Mouse (Mus musculus) intestine, embryonic 16.5 days (tissue): ENCODE data around the gene Slc8a2. TPM values are rescaled to one million over a fixed set of nuclear protein-coding genes. Genes with fewer than 3 reads are reported as not detected.

Source experiments
- ATAC-seq: fragments of 200-750 bp; cut with Nextera tagmentation; 2 replicates; pipeline ENCODE4 v1.8.0; 2017; ENCODE audit warnings: moderate TSS enrichment, moderate library complexity
- H3K27ac ChIP-seq: fragments of 300-500 bp; sonication (generic); 2 replicates; pipeline ENCODE4 v1.5.1; 2014; ENCODE audit warnings: mild to moderate bottlenecking, low read length
- H3K27me3 ChIP-seq: fragments of 300-500 bp; sonication (generic); replicated peaks from 2 replicates; pipeline ENCODE4 v1.6.1; 2014; ENCODE audit warnings: low read length, control low read depth, mixed read lengths; ENCODE audit not compliant: control insufficient read depth, insufficient read depth
- H3K36me3 ChIP-seq: fragments of 300-500 bp; sonication (generic); 2 replicates; pipeline ENCODE4 v1.6.1; 2014; ENCODE audit warnings: low read length, control low read depth; ENCODE audit not compliant: control insufficient read depth, insufficient read depth
- H3K4me1 ChIP-seq: fragments of 300-500 bp; sonication (generic); 2 replicates; pipeline ENCODE4 v1.6.1; 2014; ENCODE audit warnings: low read length, control low read depth, mixed read lengths; ENCODE audit not compliant: control insufficient read depth, insufficient read depth
- H3K4me2 ChIP-seq: fragments of 300-500 bp; sonication (generic); 2 replicates; pipeline ENCODE4 v1.6.1; 2014; ENCODE audit warnings: low read depth, low read length, control low read depth
- H3K4me3 ChIP-seq: fragments of 300-500 bp; sonication (generic); 2 replicates; pipeline ENCODE4 v1.5.1; 2014; ENCODE audit warnings: mild to moderate bottlenecking, low read length
- H3K9ac ChIP-seq: fragments of 300-500 bp; sonication (generic); 2 replicates; pipeline ENCODE4 v1.6.1; 2014; ENCODE audit warnings: low read depth, low read length
- H3K9me3 ChIP-seq: fragments of 300-500 bp; sonication (generic); 2 replicates; pipeline ENCODE4 v1.6.1; 2016; ENCODE audit warnings: low read length, control low read depth; ENCODE audit not compliant: control insufficient read depth
- WGBS: fragments of 180-500 bp; shearing (Covaris S2); extraction: QIAGEN DNeasy Blood & Tissue Kit; methylation state at CpG from one replicate; pipeline ENCODE4 v1.1.7; 2014; 5-methylcytosine and 5-hydroxymethylcytosine counted together
- polyA plus RNA-seq: library from polyadenylated mRNA; unstranded; fragments of >200 nt; fragmentation: Nextera tagmentation; extraction: Ambion mirVana; gene quantifications from 2 replicates; pipeline ENCODE4 v1.2.1, GENCODE M21; 2015

Gene Slc8a2
- polyA plus RNA-seq, 1 experiment from 2014 or later: 0.21 TPM

DNA sequence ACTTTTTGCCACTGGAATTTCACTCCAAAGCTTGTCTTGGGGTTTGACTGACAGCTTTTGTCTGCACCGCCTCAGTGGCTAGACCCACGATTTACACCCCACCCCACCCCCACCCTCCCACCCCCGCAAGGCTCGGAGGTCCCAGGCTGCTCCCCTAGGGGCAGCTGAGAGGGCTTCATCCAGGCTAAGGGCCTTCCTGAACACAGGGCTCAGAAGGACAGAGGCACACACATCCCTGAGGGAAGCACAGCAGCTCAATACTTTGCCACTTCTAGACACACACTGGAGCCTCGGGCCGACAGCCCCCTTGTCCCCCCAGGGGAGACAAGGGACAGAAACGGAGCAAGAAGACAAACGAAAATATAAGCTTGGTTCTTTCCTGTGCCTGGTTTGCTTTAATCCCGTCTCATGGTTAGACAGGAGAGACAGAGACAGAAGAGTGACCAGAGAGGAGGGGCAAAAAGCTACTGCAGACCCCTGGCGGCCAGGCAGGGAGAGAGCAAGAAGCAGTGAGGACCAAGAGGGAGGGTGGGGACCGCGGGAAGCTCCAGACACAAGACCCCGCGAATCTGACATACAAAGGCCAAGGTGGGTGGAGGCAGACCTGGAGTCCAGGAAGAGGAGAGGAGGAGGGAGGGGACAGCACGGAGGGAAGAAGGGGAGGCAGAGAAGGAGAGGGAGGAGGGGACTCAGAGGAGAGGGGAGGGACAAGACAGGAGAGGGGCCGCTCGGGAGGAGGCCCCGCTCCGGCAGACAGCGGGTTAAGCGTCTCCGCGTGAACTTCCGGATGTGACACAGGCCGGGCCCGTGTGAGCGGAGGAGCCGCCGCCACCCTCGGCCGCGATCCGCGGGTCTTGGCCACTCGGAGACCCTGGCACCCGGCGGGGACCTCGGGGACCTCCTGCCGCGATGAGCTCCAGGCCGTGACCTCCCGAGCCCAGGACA, 45.2 kb downstream of the Slc8a2 start, which contains the start of gene Meis3:
Meis3 (plus strand) TSS at position 494 of the 945 bp plus-strand sequence.
- Histone ChIP-seq H3K9me3 (no peaks in the 10 kb centered on the region), H3K4me3 (peak within 1 kb of the TSS; percentile 70), H3K9ac (peak within 1 kb of the TSS; percentile 83), H3K27ac (peak within 1 kb of the TSS; percentile 69), H3K36me3 (no peaks in the 10 kb centered on the region), H3K4me2 (peak within 1 kb of the TSS; percentile 79), H3K27me3 (no peaks in the 10 kb centered on the region), H3K4me1 (peaks cover 9% of the 10 kb centered on the region)
- ATAC-seq: peak; percentile 89
- under 1% methylated on average over 41 of the region's 42 CpGs for WGBS

DNA sequence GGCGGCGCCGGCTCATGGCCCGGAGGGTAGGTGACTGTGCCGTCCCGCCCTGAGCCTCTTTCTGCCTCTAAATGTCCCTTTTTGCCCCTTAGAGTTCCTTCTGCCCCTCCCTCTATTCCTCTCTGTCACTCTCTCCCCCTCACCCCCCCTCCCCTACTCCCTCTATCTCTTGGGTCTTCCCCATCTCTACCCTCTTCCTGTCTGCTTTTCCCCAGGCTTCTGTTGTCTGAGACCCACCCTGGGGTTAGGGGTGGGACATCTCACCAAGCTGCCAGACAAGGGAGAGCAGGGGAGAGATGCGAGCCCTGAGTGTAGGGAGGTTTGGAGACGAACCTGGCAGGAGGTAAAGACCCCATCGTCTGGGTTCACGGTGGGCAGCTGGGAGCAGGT, 45.9 kb downstream of the Slc8a2 start:
- Histone ChIP-seq H3K4me1 (peaks cover 9% of the 10 kb centered on the region), H3K27me3 (no peaks in the 10 kb centered on the region), H3K4me3 (peak overlapping the region; percentile 70), H3K36me3 (no peaks in the 10 kb centered on the region), H3K9ac (peak overlapping the region; percentile 83), H3K4me2 (peak overlapping the region; percentile 79), H3K27ac (peak overlapping the region; percentile 54), H3K9me3 (no peaks in the 10 kb centered on the region)
- peak; percentile 41 for ATAC-seq
- 3% methylated on average over 10 of the region's 10 CpGs for WGBS

DNA sequence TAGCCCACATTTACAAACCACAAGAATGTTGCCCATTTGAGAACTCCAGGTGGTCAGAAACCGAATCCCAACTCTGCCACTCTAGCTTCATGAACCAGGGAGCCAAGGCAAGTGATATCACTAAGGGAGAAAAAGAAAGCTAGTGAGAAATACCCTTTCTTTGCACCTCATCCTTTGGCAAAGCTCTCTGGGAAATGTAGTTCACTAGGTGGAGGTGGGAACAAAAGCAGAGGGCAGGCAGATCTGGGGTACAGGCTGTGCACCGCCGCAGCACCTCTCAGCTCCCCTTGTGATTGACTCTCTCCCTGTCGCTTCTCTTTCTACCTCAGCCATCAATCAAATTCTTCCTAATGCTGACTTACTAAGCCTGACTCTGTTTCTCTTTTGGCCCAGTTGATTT, 48.5 kb downstream of the Slc8a2 start:
- H3K4me2 ChIP-seq: no peak overlapping the region
- no peak overlapping the region for H3K27ac ChIP-seq
- H3K9me3 ChIP-seq: no peaks in the 10 kb centered on the region
- no peaks in the 10 kb centered on the region for H3K27me3 ChIP-seq
- no peaks in the 10 kb centered on the region for H3K36me3 ChIP-seq
- H3K4me1 ChIP-seq: peaks cover 9% of the 10 kb centered on the region
- H3K4me3 ChIP-seq: no peak overlapping the region
- no peak overlapping the region for H3K9ac ChIP-seq
- no peak for ATAC-seq
- 82% methylated on average over 4 of the region's 4 CpGs for WGBS

DNA sequence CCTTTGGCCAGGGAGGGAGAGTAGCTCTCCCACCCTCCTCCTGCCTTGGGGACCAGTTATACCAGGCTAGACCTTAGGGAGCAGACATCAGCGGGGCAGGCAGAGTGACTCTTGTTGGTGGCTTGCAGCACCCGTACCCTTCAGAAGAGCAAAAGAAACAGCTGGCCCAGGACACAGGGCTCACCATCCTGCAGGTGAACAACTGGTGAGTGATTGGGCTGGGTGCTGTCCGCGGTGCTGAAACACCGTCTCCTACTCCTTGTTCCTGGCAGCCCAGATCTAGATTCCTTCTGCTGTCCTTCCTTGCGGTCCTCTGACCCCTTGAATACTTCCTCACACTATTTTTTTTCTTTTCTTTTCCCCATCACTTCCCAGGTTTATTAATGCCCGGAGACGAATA, 54.0 kb downstream of the Slc8a2 start:
- Histone ChIP-seq H3K36me3 (no peaks in the 10 kb centered on the region), H3K4me2 (no peak overlapping the region), H3K4me1 (no peaks in the 10 kb centered on the region), H3K4me3 (no peak overlapping the region), H3K27me3 (no peaks in the 10 kb centered on the region; the same call in 1 of the 2 replicates), H3K9ac (no peak overlapping the region), H3K27ac (no peak overlapping the region), H3K9me3 (no peaks in the 10 kb centered on the region)
- ATAC-seq: no peak
- 23% methylated on average over 8 of the region's 8 CpGs for WGBS

DNA sequence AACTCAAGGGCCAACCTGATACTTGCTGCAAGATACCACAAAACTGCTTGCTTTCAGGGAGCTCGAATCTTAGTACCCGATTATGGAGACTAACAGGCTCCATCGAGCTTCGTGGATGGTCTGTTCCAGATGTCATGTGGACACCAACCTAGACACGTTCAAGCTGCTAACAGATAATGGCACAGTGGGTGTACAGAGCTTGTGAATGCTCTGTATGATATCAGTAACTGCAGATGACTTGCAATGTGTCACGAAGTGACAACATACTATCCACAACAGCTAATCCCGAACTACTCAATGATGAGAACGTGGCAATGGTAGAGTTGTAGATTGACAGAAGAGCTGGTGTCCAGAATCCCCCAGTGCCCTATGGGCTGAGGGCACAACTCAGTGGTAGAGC, 57.9 kb downstream of the Slc8a2 start:
- Histone ChIP-seq H3K4me3 (no peak overlapping the region), H3K4me2 (no peak overlapping the region), H3K27ac (no peak overlapping the region), H3K36me3 (no peaks in the 10 kb centered on the region), H3K9ac (no peak overlapping the region), H3K27me3 (no peaks in the 10 kb centered on the region; the same call in 1 of the 2 replicates), H3K4me1 (no peaks in the 10 kb centered on the region), H3K9me3 (no peaks in the 10 kb centered on the region)
- no peak for ATAC-seq
- WGBS: 82% methylated on average over 8 of the region's 8 CpGs

DNA sequence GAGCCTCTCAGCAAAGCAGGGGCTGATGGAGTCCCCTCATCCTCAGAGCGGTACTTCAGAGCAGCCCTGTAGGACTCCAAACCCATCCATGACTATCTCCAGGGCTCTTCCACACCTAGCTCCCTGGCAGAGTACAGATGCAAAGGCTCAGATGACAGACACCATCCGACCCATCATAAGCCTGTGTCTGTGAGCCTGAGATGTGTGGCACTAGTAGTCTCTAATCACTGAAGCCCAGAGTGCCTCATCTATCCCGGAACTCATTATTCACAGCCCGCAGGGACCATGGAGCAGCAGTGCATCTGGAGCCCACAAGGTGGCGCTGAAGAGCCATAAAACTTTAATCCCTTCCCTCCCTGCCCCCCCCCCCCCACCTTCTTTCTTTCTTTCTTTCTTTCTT, 62.7 kb downstream of the Slc8a2 start:
- Histone ChIP-seq H3K4me3 (no peak overlapping the region), H3K36me3 (no peaks in the 10 kb centered on the region), H3K4me2 (no peak overlapping the region), H3K27ac (no peak overlapping the region), H3K27me3 (no peaks in the 10 kb centered on the region; the same call in 1 of the 2 replicates), H3K9ac (no peak overlapping the region), H3K4me1 (no peaks in the 10 kb centered on the region), H3K9me3 (no peaks in the 10 kb centered on the region)
- WGBS: 20% methylated on average over 5 of the region's 5 CpGs
- ATAC-seq: peak; percentile 47; the same call in 1 of the 2 replicates

DNA sequence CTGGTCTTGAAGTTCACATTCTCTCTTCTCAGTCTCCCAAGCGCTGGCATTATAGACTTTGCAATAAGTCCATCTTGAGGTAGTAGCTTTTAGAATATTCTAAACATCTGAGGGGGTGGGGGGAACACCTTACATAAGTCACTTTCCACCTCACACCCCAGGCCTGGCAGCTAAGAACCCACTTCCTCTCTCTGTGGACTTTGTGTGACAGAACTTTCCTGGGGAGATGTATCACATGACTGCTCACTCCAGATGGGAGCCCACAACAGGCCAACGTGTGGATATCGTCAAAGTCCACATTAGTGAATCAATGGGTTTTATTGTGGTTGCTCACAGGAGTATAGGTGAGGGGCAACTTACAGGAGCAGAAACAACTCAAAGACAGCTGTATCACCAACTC, 64.1 kb downstream of the Slc8a2 start:
- no peak overlapping the region for H3K27ac ChIP-seq
- WGBS: 37% methylated on average over 3 of the region's 3 CpGs
- no peaks in the 10 kb centered on the region for H3K4me1 ChIP-seq
- no peak for ATAC-seq
- no peak overlapping the region for H3K9ac ChIP-seq
- no peaks in the 10 kb centered on the region; the same call in 1 of the 2 replicates for H3K27me3 ChIP-seq
- no peak overlapping the region for H3K4me2 ChIP-seq
- no peaks in the 10 kb centered on the region for H3K36me3 ChIP-seq
- H3K9me3 ChIP-seq: no peaks in the 10 kb centered on the region
- no peak overlapping the region for H3K4me3 ChIP-seq

DNA sequence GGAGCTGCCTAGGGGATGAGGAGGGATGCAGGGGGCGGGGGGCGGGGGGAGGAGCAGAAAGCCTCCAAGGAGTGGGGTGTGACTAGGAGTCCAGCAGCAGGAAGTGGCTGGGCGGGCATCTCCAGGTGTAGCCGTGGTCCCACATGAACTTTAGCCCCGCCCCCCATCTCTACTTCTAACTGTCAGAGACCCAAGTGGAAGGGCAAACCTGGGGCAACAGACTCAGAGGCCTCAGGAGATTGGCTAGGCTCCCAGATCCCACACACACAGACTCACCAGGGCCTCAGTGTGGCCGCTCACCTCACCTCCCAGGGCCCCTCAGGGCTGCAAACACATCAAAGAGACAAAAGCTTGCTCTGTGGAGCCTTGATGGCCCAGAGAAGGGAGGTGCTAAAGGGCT, 67.0 kb downstream of the Slc8a2 start:
- H3K4me3 ChIP-seq: no peak overlapping the region
- H3K9me3 ChIP-seq: no peaks in the 10 kb centered on the region
- WGBS: 64% methylated on average over 6 of the region's 6 CpGs
- H3K36me3 ChIP-seq: no peaks in the 10 kb centered on the region
- H3K27ac ChIP-seq: no peak overlapping the region
- H3K4me1 ChIP-seq: no peaks in the 10 kb centered on the region
- H3K4me2 ChIP-seq: no peak overlapping the region
- no peak for ATAC-seq
- H3K9ac ChIP-seq: no peak overlapping the region
- H3K27me3 ChIP-seq: no peaks in the 10 kb centered on the region

DNA sequence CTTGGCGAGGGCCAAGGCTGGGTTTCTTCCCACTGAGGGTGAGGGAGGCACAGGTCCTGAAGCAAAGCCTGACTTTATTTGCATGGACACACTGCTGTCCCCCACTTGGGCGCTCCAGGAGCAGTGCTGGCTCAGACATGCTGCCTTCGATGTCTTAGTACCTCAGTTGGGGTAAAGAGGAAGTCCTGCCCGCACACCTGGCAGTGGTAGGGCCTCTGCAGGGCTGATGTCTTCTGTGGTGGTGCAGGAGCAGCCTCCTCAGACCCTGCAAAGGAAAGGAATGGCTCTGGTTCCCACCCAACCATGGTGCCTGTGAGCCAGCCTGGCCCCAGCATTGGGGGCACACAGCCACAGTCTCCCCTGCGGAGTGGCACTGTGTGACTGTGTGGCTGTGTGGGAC, 67.5 kb downstream of the Slc8a2 start:
- no peak overlapping the region for H3K4me2 ChIP-seq
- no peak overlapping the region for H3K9ac ChIP-seq
- WGBS: 78% methylated on average over 5 of the region's 5 CpGs
- no peaks in the 10 kb centered on the region for H3K27me3 ChIP-seq
- H3K4me3 ChIP-seq: no peak overlapping the region
- no peaks in the 10 kb centered on the region for H3K9me3 ChIP-seq
- no peaks in the 10 kb centered on the region for H3K4me1 ChIP-seq
- no peak for ATAC-seq
- no peak overlapping the region for H3K27ac ChIP-seq
- H3K36me3 ChIP-seq: no peaks in the 10 kb centered on the region
